Mouse (Mus musculus): ENCODE results near the gene Akr1b3.

DNA sequence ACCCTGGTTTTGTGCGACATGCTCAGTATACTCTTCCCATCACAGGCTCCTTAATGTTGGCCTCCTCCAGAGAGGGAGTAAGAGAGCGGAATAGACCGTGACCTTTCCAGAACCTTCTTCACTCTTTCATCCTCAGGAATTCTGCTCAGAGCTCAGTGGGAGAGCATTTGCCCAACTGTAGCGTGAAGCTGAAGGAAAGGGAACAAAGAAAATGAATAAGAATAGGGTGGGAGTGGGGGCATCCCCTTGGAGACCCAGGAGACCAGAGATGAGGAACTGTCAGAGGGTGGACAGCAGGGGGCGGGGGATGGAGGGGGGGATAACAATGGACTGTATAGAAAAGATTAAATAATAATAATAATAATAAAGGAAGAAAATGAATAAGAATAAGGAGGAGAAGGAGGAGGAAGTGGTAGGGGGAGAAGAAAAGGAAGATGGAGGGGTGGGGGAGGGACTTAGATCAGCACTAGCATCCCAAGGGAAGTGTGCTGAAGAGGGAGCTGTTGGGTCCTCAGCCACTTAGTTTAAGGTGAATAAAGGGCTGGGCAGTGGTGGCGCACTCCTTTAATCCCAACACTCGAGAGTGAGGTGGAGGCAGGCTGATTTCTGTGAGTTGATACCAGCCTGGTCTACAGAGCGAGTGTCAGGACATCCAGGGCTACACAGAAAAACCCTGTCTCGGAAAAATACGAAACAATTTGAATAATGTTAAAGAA, 27.0 kb upstream of the Akr1b3 start:
- TF ChIP-seq POLR2A (IDR thresholded peaks at IDR 0.05; ENCODE audit: control insufficient read depth, extremely low read depth, insufficient read depth, low read length, poor library complexity) (no peak), CTCF (IDR thresholded peaks at IDR 0.05; ENCODE audit: borderline replicate concordance, control insufficient read depth, extremely low read depth, insufficient read depth, low read length, poor library complexity) (no peak)

Measured in thymus, adult 2 months (tissue).